11 mouse cellular contexts compared by ENCODE assay signal in genomic region chr12:44430335-44430734, GRCm38 (mm10).
DNase-seq lines count a peak whose midpoint lies in the region; ATAC-seq lines count a peak whose summit lies in the region.
"Had no signal": no experiment of that assay in that cellular context is flagged by ENCODE, and none has a peak within 500 bp of the region (broad histone marks: within the 10 kb centered on the region; RNA-seq: fewer than 3 reads in every experiment).

No protein-coding gene starts in this region.

- DNase-seq in embryo, embryonic 10.5 days (ENCODE audit: low spot score) = peak; percentile 7
- no peak for DNase-seq in embryo, embryonic 10 days (ENCODE audit: low spot score)
- DNase-seq in left cerebral cortex, postnatal 4 days = peak; percentile 58
- DNase-seq in left cerebral cortex, adult 8-10 months (ENCODE audit: low spot score in 2 of 2) = no peak
- peak; percentile 44 for DNase-seq in retina, embryonic 14.5 days (ENCODE audit: low spot score)
- DNase-seq in adrenal gland, postnatal 25 days = no peak
- DNase-seq: gastrocnemius, postnatal 14 days; spleen, adult 18-20 months had no signal

- H3K27ac ChIP-seq in hindbrain, embryonic 16.5 days (ENCODE audit: low read depth, low read length) = peak overlapping the region; percentile 5; the same call in 1 of the 2 replicates
- H3K27ac ChIP-seq: kidney, postnatal 0 days had no signal

- no peak overlapping the region for H3K4me3 ChIP-seq in hindbrain, embryonic 16.5 days (ENCODE audit: low read length)

- no peaks in the 10 kb centered on the region for H3K9me3 ChIP-seq in hindbrain, embryonic 16.5 days (ENCODE audit: control insufficient read depth, low read length)

- 40% methylated on average over 6 of the region's 6 CpGs for WGBS in hindbrain, embryonic 16.5 days

- no peaks in the 10 kb centered on the region for H3K27me3 ChIP-seq in hindbrain, embryonic 16.5 days (replicated peaks; ENCODE audit: control insufficient read depth, insufficient read depth, low read length)

- H3K36me3 ChIP-seq in hindbrain, embryonic 16.5 days (ENCODE audit: control insufficient read depth, insufficient read depth, low read length) = no peaks in the 10 kb centered on the region

- ATAC-seq in hindbrain, embryonic 16.5 days = peak; percentile 45
- no peak for ATAC-seq in CD4-positive, CD25-positive, alpha-beta regulatory T cell, adult 4 months

- intact Hi-C loops in left cerebral cortex, postnatal 4 days (cut with DNase I) = no loop called here

- no peak overlapping the region for H3K9ac ChIP-seq in hindbrain, embryonic 16.5 days (ENCODE audit: low read depth, low read length)

- peaks cover 8% of the 10 kb centered on the region for H3K4me1 ChIP-seq in hindbrain, embryonic 16.5 days (ENCODE audit: control insufficient read depth, insufficient read depth, low read depth, low read length)

- no peak overlapping the region for H3K4me2 ChIP-seq in hindbrain, embryonic 16.5 days (ENCODE audit: low read length)

Comparison
In these comparisons a context has a peak if more than half of its experiments do, and no peak if none do; other contexts are left out.
1. DNase-seq: peak in embryo, embryonic 10.5 days (single experiment), left cerebral cortex, postnatal 4 days (single experiment) and retina, embryonic 14.5 days (single experiment); none in embryo, embryonic 10 days (single experiment), left cerebral cortex, adult 8-10 months (0 of 2) and adrenal gland, postnatal 25 days (single experiment).